Mouse (Mus musculus) forebrain, postnatal 0 days (tissue): ENCODE data around the gene Cer1. TPM values are rescaled to one million over a fixed set of nuclear protein-coding genes. Genes with fewer than 3 reads are reported as not detected.

Experiments
- ATAC-seq: fragments of 200-750 bp; cut with Nextera tagmentation; 2 replicates; pipeline ENCODE4 v1.8.0; 2017; ENCODE audit warnings: mild to moderate bottlenecking, moderate library complexity
- DNase-seq: peaks from one replicate; pipeline ENCODE4 v3.0.0-alpha.2; 2015
- H3K27ac ChIP-seq: fragments of 300-500 bp; sonication (generic); 2 replicates; pipeline ENCODE4 v1.5.1; 2014; ENCODE audit warnings: low read depth, mild to moderate bottlenecking, antibody characterized with exemption, low read length, moderate library complexity, mixed read lengths
- H3K27me3 ChIP-seq: fragments of 300-500 bp; sonication (generic); 2 replicates; pipeline ENCODE4 v1.6.1; 2014; ENCODE audit warnings: mild to moderate bottlenecking, low read length, mixed read lengths; ENCODE audit not compliant: insufficient read depth
- H3K36me3 ChIP-seq: fragments of 300-500 bp; sonication (generic); 2 replicates; pipeline ENCODE4 v1.6.1; 2014; ENCODE audit warnings: mild to moderate bottlenecking, moderate library complexity; ENCODE audit not compliant: insufficient read depth
- H3K4me1 ChIP-seq: fragments of 300-500 bp; sonication (generic); 2 replicates; pipeline ENCODE4 v1.6.1; 2014; ENCODE audit warnings: antibody characterized with exemption; ENCODE audit not compliant: insufficient read depth
- H3K4me2 ChIP-seq: fragments of 300-500 bp; sonication (generic); 2 replicates; pipeline ENCODE4 v1.6.1; 2014; ENCODE audit warnings: low read depth, mild to moderate bottlenecking, moderate library complexity
- H3K4me3 ChIP-seq: fragments of 300-500 bp; sonication (generic); 2 replicates; pipeline ENCODE4 v1.5.1; 2014; ENCODE audit warnings: low read depth, low read length, mixed read lengths
- H3K9ac ChIP-seq: fragments of 300-500 bp; sonication (generic); 2 replicates; pipeline ENCODE4 v1.6.1; 2014; ENCODE audit warnings: mild to moderate bottlenecking
- H3K9me3 ChIP-seq: fragments of 300-500 bp; sonication (generic); 2 replicates; pipeline ENCODE4 v1.6.1; 2016; ENCODE audit warnings: low read length
- CTCF ChIP-seq: sonication (generic); IDR thresholded peaks from 2 replicates; pipeline ENCODE4 v1.5.1; 2016; ENCODE audit warnings: antibody characterized with exemption, control low read depth, low read depth
- WGBS: fragments of 180-500 bp; shearing (Covaris S2); extraction: QIAGEN DNeasy Blood & Tissue Kit; methylation state at CpG from one replicate; pipeline ENCODE4 v1.1.7; 2014; 5-methylcytosine and 5-hydroxymethylcytosine counted together
- polyA plus RNA-seq: library from polyadenylated mRNA; unstranded; fragments of >200 nt; fragmentation: Nextera tagmentation; extraction: Ambion mirVana; gene quantifications from 2 replicates; pipeline ENCODE4 v1.2.1, GENCODE M21; 2015
- total RNA-seq: library from RNA; depleted of rRNA; stranded (reverse); fragments of >200 nt; gene quantifications from 2 replicates; pipeline ENCODE4 v1.2.3, GENCODE M21; 2014

Gene Cer1
- total and polyA plus RNA-seq, 2 experiments from 2014 or later, result 0.19 TPM; not detected in 1

DNA sequence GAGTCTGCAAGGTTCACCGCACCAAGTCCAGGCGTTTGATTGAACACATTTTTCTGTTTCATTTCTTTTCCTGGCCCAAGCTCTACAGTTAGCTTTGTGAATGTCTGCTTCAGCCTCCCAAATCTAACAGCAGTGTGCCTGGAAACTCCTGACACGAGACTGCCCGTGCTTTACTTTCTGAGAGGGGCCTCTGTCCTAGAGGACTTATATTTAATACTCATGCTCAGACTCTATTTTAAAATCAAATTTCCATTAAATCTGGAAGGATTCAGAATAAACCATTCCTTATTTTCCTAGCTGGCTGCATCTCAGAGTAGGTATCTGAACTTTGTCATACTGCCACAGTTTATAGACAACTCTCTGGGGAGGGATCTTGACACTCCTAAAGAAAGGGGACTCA lies 5.6 kb upstream of the Cer1 start:
- Histone ChIP-seq H3K9ac (no peak overlapping the region), H3K4me3 (no peak overlapping the region), H3K9me3 (no peaks in the 10 kb centered on the region), H3K27ac (no peak overlapping the region), H3K27me3 (no peaks in the 10 kb centered on the region), H3K36me3 (no peaks in the 10 kb centered on the region), H3K4me2 (no peak overlapping the region), H3K4me1 (0 out of 2 replicates have a peak, but pooled peaks cover 5% of the 10 kb centered on the region)
- no peak for DNase-seq
- TF ChIP-seq CTCF, result no peak
- 70% methylated on average over 4 of the region's 4 CpGs for WGBS
- ATAC-seq, result 0 out of 2 replicates have a peak, but pooled peaks have one; percentile 14

DNA sequence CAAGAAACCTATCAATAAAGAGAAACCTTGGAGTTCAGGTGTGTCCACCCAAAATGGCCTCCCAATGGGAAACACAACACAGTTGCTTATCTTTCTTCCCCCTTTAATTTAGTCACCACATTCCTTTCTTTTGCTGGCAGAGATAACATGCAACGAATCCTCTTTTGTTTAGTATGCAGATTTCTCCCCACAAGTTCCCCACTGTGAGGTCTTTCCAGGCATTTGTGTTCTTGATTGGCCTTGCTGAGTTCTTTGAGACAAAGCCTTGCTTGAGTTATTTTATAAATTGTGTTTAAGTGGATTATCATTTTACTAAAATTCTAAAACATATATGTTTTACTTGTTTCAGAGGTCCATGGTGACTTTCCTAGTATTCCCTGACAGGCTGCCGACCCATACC lies 1.2 kb upstream of the Cer1 start:
- H3K9me3 ChIP-seq, result no peaks in the 10 kb centered on the region
- H3K36me3 ChIP-seq, result no peaks in the 10 kb centered on the region
- H3K27me3 ChIP-seq, result no peaks in the 10 kb centered on the region
- H3K9ac ChIP-seq, result no peak overlapping the region
- H3K4me3 ChIP-seq, result no peak overlapping the region
- no peak overlapping the region for H3K27ac ChIP-seq
- H3K4me1 ChIP-seq, result 0 out of 2 replicates have a peak, but pooled peaks cover 5% of the 10 kb centered on the region
- 59% methylated on average over 2 of the region's 2 CpGs for WGBS
- DNase-seq (no peak), ATAC-seq (no peak)
- no peak overlapping the region for H3K4me2 ChIP-seq
- TF ChIP-seq CTCF, result no peak

DNA sequence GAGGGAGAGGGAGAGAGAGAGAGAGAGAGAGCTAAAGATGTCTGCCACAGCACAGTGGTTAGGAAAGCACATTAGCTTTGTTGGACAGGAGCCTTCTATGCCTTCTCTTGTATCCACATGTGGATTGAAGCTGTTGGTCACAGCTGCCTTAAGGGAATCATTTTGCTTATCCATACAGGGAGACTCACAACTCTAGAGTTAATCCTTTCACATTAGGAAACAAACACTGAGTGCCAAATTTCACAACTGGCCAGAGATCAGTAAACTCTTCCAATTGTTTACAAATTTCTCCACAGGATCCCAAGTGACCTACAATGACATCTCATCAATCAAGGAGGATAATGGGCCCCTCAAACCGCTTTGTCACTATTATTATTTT lies 576 bp upstream of the Cer1 start:
- TF ChIP-seq CTCF, result no peak
- no peaks in the 10 kb centered on the region for H3K27me3 ChIP-seq
- ATAC-seq (no peak), DNase-seq (no peak)
- 0 out of 2 replicates have a peak, but pooled peaks cover under 1% of the 10 kb centered on the region for H3K4me1 ChIP-seq
- 68% methylated on average over 1 of the region's 1 CpGs for WGBS
- H3K4me3 ChIP-seq, result no peak overlapping the region
- no peak overlapping the region for H3K27ac ChIP-seq
- H3K9me3 ChIP-seq, result no peaks in the 10 kb centered on the region
- H3K4me2 ChIP-seq, result no peak overlapping the region
- no peak overlapping the region for H3K9ac ChIP-seq
- H3K36me3 ChIP-seq, result no peaks in the 10 kb centered on the region

DNA sequence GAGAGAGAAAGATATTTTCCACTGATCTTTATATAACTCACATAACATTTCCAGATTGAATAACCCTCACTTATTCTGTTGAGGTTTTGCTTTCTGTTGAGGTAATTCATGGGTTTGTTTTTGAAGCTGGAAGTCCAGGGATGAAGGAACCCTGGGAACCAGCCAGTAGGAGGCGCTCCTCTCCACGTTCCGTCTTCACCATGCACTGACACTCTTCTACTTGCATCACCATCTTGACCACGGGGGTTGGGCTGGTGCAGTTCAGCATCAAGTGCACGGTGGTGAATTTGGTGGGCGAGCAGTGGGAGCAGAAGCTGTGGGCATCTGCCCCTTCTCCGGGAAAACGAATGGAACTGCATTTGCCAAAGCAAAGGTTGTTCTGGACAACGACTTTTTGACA lies 2.4 kb downstream of the Cer1 start:
- 85% methylated on average over 9 of the region's 9 CpGs for WGBS
- 0 out of 2 replicates have a peak, but pooled peaks have one; percentile 8 for TF ChIP-seq CTCF
- no peak for DNase-seq

DNA sequence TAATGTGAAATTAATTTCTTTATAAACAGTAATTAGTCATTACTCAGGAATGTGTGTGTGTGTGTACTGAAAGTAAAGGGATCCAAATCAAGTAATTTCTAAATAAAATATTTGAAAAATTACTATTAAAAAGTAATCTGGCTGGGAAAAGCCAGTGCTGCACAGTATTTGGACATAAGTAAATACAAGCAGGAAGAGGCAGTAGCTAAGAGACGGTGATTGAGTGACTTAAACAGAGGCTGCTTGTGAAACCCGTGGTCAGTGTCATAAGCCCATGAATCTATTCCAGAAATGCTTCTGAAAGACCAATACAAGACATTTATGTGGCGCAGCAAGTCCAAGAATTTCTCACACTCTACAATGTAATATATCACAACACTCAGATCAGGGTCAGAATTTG lies 3.6 kb downstream of the Cer1 start:
- Histone ChIP-seq H3K27me3 (no peaks in the 10 kb centered on the region), H3K9me3 (no peaks in the 10 kb centered on the region), H3K9ac (no peak overlapping the region), H3K4me1 (no peaks in the 10 kb centered on the region), H3K36me3 (no peaks in the 10 kb centered on the region), H3K27ac (no peak overlapping the region), H3K4me3 (no peak overlapping the region), H3K4me2 (no peak overlapping the region)
- no peak for DNase-seq
- 87% methylated on average over 3 of the region's 3 CpGs for WGBS
- no peak for TF ChIP-seq CTCF
- no peak for ATAC-seq

More for the DNA sequence above, 2.4 kb downstream of the Cer1 start:
- H3K27ac ChIP-seq, result no peak overlapping the region
- H3K4me1 ChIP-seq, result no peaks in the 10 kb centered on the region
- H3K9me3 ChIP-seq, result no peaks in the 10 kb centered on the region
- H3K4me2 ChIP-seq, result no peak overlapping the region
- H3K4me3 ChIP-seq, result no peak overlapping the region
- no peaks in the 10 kb centered on the region for H3K36me3 ChIP-seq
- no peak for ATAC-seq
- H3K9ac ChIP-seq, result no peak overlapping the region
- H3K27me3 ChIP-seq, result no peaks in the 10 kb centered on the region

DNA sequence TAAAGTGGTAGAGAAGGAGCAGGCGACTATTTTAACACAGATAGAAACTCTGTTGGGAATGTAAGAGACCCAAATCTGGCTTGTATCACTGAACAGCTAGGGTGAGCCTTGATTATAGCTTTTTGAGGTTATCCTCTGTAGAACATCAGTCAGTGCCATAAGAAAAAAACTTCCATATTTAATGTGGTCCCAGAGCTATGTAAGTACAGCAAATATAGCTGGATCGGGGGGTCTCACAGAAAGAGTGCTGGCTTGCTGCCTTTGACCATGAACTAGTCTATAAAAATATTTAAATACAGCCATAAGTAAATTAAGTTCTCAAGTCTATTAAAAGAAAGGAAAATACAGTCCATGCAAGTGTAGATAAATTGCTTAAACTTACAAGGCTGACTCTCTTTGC lies 4.7 kb downstream of the Cer1 start:
- Histone ChIP-seq H3K27ac (no peak overlapping the region), H3K27me3 (no peaks in the 10 kb centered on the region), H3K9ac (no peak overlapping the region), H3K4me3 (no peak overlapping the region), H3K4me2 (no peak overlapping the region), H3K4me1 (no peaks in the 10 kb centered on the region), H3K9me3 (no peaks in the 10 kb centered on the region), H3K36me3 (no peaks in the 10 kb centered on the region)
- 86% methylated on average over 2 of the region's 2 CpGs for WGBS
- ATAC-seq, result no peak
- no peak for DNase-seq
- TF ChIP-seq CTCF, result no peak

DNA sequence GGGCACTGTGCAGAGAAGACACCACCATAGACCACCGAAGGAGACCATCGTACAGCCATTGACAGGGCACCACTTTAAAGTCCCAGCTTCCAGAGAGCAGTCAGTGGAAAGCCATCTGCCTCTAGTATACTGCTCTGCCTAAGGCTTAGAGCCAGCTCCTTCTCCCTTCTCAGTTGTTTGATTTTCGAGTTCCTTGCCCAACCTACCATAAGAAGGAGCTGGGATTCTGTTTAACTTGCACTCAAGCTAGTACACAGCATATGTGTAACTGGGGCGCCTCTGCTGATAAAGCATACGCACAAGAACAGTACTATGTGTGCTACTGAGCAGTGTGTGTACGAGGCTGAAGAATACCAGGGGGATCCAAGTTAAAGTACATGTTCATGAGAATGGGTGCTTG lies 5.8 kb downstream of the Cer1 start:
- no peaks in the 10 kb centered on the region for H3K9me3 ChIP-seq
- no peak overlapping the region for H3K27ac ChIP-seq
- 56% methylated on average over 6 of the region's 6 CpGs for WGBS
- no peak overlapping the region for H3K4me2 ChIP-seq
- peak; percentile 57 for DNase-seq
- H3K36me3 ChIP-seq, result no peaks in the 10 kb centered on the region
- no peaks in the 10 kb centered on the region for H3K27me3 ChIP-seq
- TF ChIP-seq CTCF, result no peak
- no peak overlapping the region for H3K4me3 ChIP-seq
- H3K4me1 ChIP-seq, result no peaks in the 10 kb centered on the region
- ATAC-seq, result peak; percentile 89
- H3K9ac ChIP-seq, result no peak overlapping the region

DNA sequence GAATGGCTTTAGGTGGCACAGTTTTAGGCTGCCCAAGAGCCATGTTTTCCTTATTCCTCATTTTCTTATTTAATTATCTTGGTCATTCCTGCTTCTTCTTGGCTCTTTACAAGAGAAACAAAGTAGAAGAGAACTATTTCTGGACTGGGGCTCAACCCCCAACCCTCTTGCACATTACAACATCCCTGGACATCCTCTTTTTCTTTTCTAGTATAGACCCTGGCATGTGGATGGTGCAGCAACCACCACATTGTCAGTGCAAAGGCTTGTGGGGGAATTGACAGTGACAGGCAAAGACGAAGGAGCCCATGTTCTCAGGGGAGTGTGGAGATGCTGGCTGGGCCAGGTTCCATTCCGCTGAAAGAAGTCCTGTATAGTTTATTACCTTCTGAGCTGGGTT lies 8.3 kb downstream of the Cer1 start:
- DNase-seq (no peak), ATAC-seq (no peak)
- 88% methylated on average over 2 of the region's 2 CpGs for WGBS
- H3K27ac ChIP-seq, result no peak overlapping the region
- no peak overlapping the region for H3K4me2 ChIP-seq
- H3K9ac ChIP-seq, result no peak overlapping the region
- no peak for TF ChIP-seq CTCF
- H3K4me1 ChIP-seq, result no peaks in the 10 kb centered on the region
- no peak overlapping the region for H3K4me3 ChIP-seq
- H3K27me3 ChIP-seq, result no peaks in the 10 kb centered on the region
- H3K36me3 ChIP-seq, result no peaks in the 10 kb centered on the region
- no peaks in the 10 kb centered on the region for H3K9me3 ChIP-seq
